Comparison of ENCODE assay signal across 8 mouse cellular contexts in genomic region chr19:41482190-41482908, GRCm38 (mm10). TPM values are rescaled to one million over a fixed set of nuclear protein-coding genes. Genes with fewer than 3 reads are reported as not detected.
A peak's percentile ranks its signal among the peaks of the same experiment; 100 is the strongest.
DNase-seq lines count a peak whose midpoint lies in the region; ATAC-seq and TF ChIP-seq lines count a peak whose summit lies in the region.

Gene Lcor, plus strand, starts transcription at chr19:41482637.

- H3K27ac ChIP-seq in MEL (ENCODE audit: control insufficient read depth, low read depth, low read length) = peak within 1 kb of the TSS; percentile 94
- H3K27ac ChIP-seq in forebrain, postnatal 0 days (ENCODE audit: low read depth, low read length) = peak within 1 kb of the TSS; percentile 98
- peak within 1 kb of the TSS; percentile 99 for H3K27ac ChIP-seq in lung, embryonic 15.5 days
- H3K27ac ChIP-seq in thymus, adult 2 months (ENCODE audit: control insufficient read depth, insufficient read depth, low read length) = peak within 1 kb of the TSS; percentile 71

- peak; percentile 87 to 89 for TF ChIP-seq POLR2A in MEL (IDR thresholded peaks at IDR 0.05; ENCODE audit: control insufficient read depth in 1 of 2, insufficient read depth in 1 of 2, low read depth in 1 of 2, low read length in 2 of 2, poor library complexity in 1 of 2)
- TF ChIP-seq POLR2A in thymus, adult 2 months (IDR thresholded peaks at IDR 0.05; ENCODE audit: control insufficient read depth, extremely low read depth, insufficient read depth, low read length, poor library complexity) = peak; percentile 75

- no peaks in the 10 kb centered on the region for H3K9me3 ChIP-seq in MEL (replicated peaks; ENCODE audit: insufficient read depth, low read length)
- H3K9me3 ChIP-seq in forebrain, postnatal 0 days (ENCODE audit: low read length) = no peaks in the 10 kb centered on the region
- H3K9me3 ChIP-seq in lung, embryonic 15.5 days = no peaks in the 10 kb centered on the region

- H3K4me2 ChIP-seq in forebrain, postnatal 0 days (ENCODE audit: low read depth) = peak within 1 kb of the TSS; percentile 73
- peak within 1 kb of the TSS; percentile 91 for H3K4me2 ChIP-seq in lung, embryonic 15.5 days

- TF ChIP-seq RAD21 in MEL (IDR thresholded peaks at IDR 0.05; ENCODE audit: low read depth, low read length) = no peak

- no peaks in the 10 kb centered on the region for H3K27me3 ChIP-seq in MEL (ENCODE audit: control insufficient read depth in 1 of 2, insufficient read depth in 2 of 2, low read length in 2 of 2)
- H3K27me3 ChIP-seq in forebrain, postnatal 0 days (ENCODE audit: insufficient read depth, low read length) = no peaks in the 10 kb centered on the region
- no peaks in the 10 kb centered on the region for H3K27me3 ChIP-seq in lung, embryonic 15.5 days
- H3K27me3 ChIP-seq in thymus, adult 2 months (ENCODE audit: control insufficient read depth, insufficient read depth, low read length) = no peaks in the 10 kb centered on the region

- peaks cover 14 to 15% of the 10 kb centered on the region in 2 experiments for H3K4me1 ChIP-seq in MEL (ENCODE audit: control insufficient read depth in 1 of 2, insufficient read depth in 2 of 2, low read length in 2 of 2)
- peaks cover 14% of the 10 kb centered on the region for H3K4me1 ChIP-seq in forebrain, postnatal 0 days (ENCODE audit: insufficient read depth)
- peaks cover 30% of the 10 kb centered on the region for H3K4me1 ChIP-seq in lung, embryonic 15.5 days
- H3K4me1 ChIP-seq in thymus, adult 2 months (replicated peaks; ENCODE audit: control insufficient read depth, insufficient read depth, low read length) = peaks cover 9% of the 10 kb centered on the region

- peak; percentile 95 for ATAC-seq in forebrain, postnatal 0 days
- ATAC-seq in lung, embryonic 15.5 days (ENCODE audit: borderline replicate concordance, extremely low read depth, low FRiP score, low TSS enrichment) = peak; percentile 94

- H3K36me3 ChIP-seq in MEL (ENCODE audit: control insufficient read depth in 1 of 2, insufficient read depth in 2 of 2, low read length in 2 of 2) = peaks cover 6 to 30% of the 10 kb centered on the region in 2 experiments
- H3K36me3 ChIP-seq in forebrain, postnatal 0 days (ENCODE audit: insufficient read depth) = no peaks in the 10 kb centered on the region
- H3K36me3 ChIP-seq in lung, embryonic 15.5 days = no peaks in the 10 kb centered on the region
- no peaks in the 10 kb centered on the region for H3K36me3 ChIP-seq in thymus, adult 2 months (ENCODE audit: control insufficient read depth, insufficient read depth, low read length)

- H3K4me3 ChIP-seq in MEL (ENCODE audit: control insufficient read depth in 1 of 2, insufficient read depth in 1 of 2, low read depth in 2 of 2, low read length in 2 of 2) = peak within 1 kb of the TSS; percentile 93 to 97
- peak within 1 kb of the TSS; percentile 85 for H3K4me3 ChIP-seq in forebrain, postnatal 0 days (ENCODE audit: low read depth, low read length)
- peak within 1 kb of the TSS; percentile 98 for H3K4me3 ChIP-seq in lung, embryonic 15.5 days
- peak within 1 kb of the TSS; percentile 97 for H3K4me3 ChIP-seq in thymus, adult 2 months (ENCODE audit: control insufficient read depth, insufficient read depth, low read length)

- peak; percentile 50 to 83; a peak in 3 of 4 replicates for TF ChIP-seq EP300 in MEL (IDR thresholded peaks at IDR 0.05; ENCODE audit: low read depth in 1 of 2, low read length in 2 of 2)

- H3K9ac ChIP-seq in MEL (ENCODE audit: control insufficient read depth, low read depth, low read length, poor library complexity, severe bottlenecking) = peak within 1 kb of the TSS; percentile 88
- H3K9ac ChIP-seq in forebrain, postnatal 0 days = peak within 1 kb of the TSS; percentile 88
- peak within 1 kb of the TSS; percentile 77 for H3K9ac ChIP-seq in lung, embryonic 15.5 days

- 0 out of 6 replicates have a peak, but pooled peaks of 1 of the 3 experiments have one; percentile 11 for TF ChIP-seq CTCF in MEL (IDR thresholded peaks at IDR 0.05 in 2 of 3, conservative IDR thresholded peaks at IDR 0.05 in 1 of 3; ENCODE audit: control insufficient read depth in 1 of 3, insufficient read depth in 1 of 3, low read depth in 2 of 3, low read length in 3 of 3, poor library complexity in 1 of 3, severe bottlenecking in 1 of 3)
- no peak for TF ChIP-seq CTCF in forebrain, postnatal 0 days (IDR thresholded peaks at IDR 0.05; ENCODE audit: low read depth)
- TF ChIP-seq CTCF in thymus, adult 2 months (IDR thresholded peaks at IDR 0.05; ENCODE audit: borderline replicate concordance, control insufficient read depth, extremely low read depth, insufficient read depth, low read length, poor library complexity) = 0 out of 2 replicates have a peak, but pooled peaks have one; percentile 7

- WGBS in forebrain, postnatal 0 days = under 1% methylated on average over 58 of the region's 92 CpGs
- WGBS in lung, embryonic 15.5 days = under 1% methylated on average over 77 of the region's 92 CpGs
- 1% methylated on average over 85 of the region's 92 CpGs for WGBS in thymus, adult 2 months

- peak; percentile 97 for DNase-seq in MEL (ENCODE audit: low read depth, low spot score)
- peak; percentile 81 to 89 for DNase-seq in cerebellum, adult 18-20 months
- DNase-seq in forebrain, postnatal 0 days = peak; percentile 86
- DNase-seq in heart, postnatal 4 days = peak; percentile 84
- DNase-seq in layer of hippocampus, adult 9-10 months (ENCODE audit: low spot score) = peak; percentile 56
- DNase-seq in ovary, adult 18-20 months (ENCODE audit: low spot score) = peak; percentile 77
- peak; percentile 81 for DNase-seq in thymus, adult 2 months

- peaks cover 41% of the 10 kb centered on the region for H3K79me2 ChIP-seq in MEL (ENCODE audit: control insufficient read depth, insufficient read depth, low read length, poor library complexity)

TF ChIP-seq in MEL, 35 proteins besides CTCF, POLR2A, EP300 and RAD21 (continues in another document):
- TF ChIP-seq MEF2A (IDR thresholded peaks at IDR 0.05; ENCODE audit: extremely low read depth, insufficient replicate concordance, low read depth, low read length, poor library complexity, severe bottlenecking) (0 out of 2 replicates have a peak, but pooled peaks have one; percentile 51), TAL1 (IDR thresholded peaks at IDR 0.05; ENCODE audit: low read length) (peak; percentile 69), USF2 (IDR thresholded peaks at IDR 0.05; ENCODE audit: borderline replicate concordance in 1 of 2, insufficient read depth in 1 of 2, low read depth in 1 of 2, low read length in 2 of 2) (no peak), MAZ (IDR thresholded peaks at IDR 0.05; ENCODE audit: low read depth, low read length) (peak; percentile 29; the same call in 1 of the 2 replicates), POLR2AphosphoS2 (IDR thresholded peaks at IDR 0.05; ENCODE audit: low read length) (peak; percentile 79), KAT2A (conservative IDR thresholded peaks at IDR 0.05; ENCODE audit: low read depth, low read length) (peak; percentile 28; the same call in 1 of the 2 replicates), SIN3A (IDR thresholded peaks at IDR 0.05; ENCODE audit: low read length) (peak; percentile 78), GATA1 (IDR thresholded peaks at IDR 0.05; ENCODE audit: low read depth, low read length) (peak; percentile 51), E2F4 (IDR thresholded peaks at IDR 0.05; ENCODE audit: borderline replicate concordance, low read depth, low read length) (no peak), ZC3H11A (IDR thresholded peaks at IDR 0.05; ENCODE audit: low read depth, low read length) (no peak), ELF1 (IDR thresholded peaks at IDR 0.05; ENCODE audit: low read depth, low read length) (peak; percentile 80), TCF12 (IDR thresholded peaks at IDR 0.05; ENCODE audit: low read depth, low read length) (peak; percentile 84), MAX (IDR thresholded peaks at IDR 0.05; ENCODE audit: low read length) (peak; percentile 38; the same call in 1 of the 2 replicates), CHD2 (IDR thresholded peaks at IDR 0.05; ENCODE audit: low read length) (no peak), GABPA (IDR thresholded peaks at IDR 0.05; ENCODE audit: low read depth, low read length) (no peak), MAFK (IDR thresholded peaks at IDR 0.05; ENCODE audit: borderline replicate concordance, low read depth, low read length) (peak; percentile 18; the same call in 1 of the 2 replicates), CHD1 (IDR thresholded peaks at IDR 0.05; ENCODE audit: low read depth, low read length) (no peak), BHLHE40 (IDR thresholded peaks at IDR 0.05; ENCODE audit: borderline replicate concordance, low read depth, low read length) (peak; percentile 18; the same call in 1 of the 2 replicates), MXI1 (IDR thresholded peaks at IDR 0.05; ENCODE audit: low read depth, low read length) (peak; percentile 84), TBP (IDR thresholded peaks at IDR 0.05; ENCODE audit: low read depth, low read length) (peak; percentile 81), MYC (IDR thresholded peaks at IDR 0.05; ENCODE audit: low read depth, low read length) (0 out of 2 replicates have a peak, but pooled peaks have one; percentile 41), NELFE (IDR thresholded peaks at IDR 0.05; ENCODE audit: low read depth, low read length) (peak; percentile 78), HCFC1 (IDR thresholded peaks at IDR 0.05; ENCODE audit: low read depth, low read length) (peak; percentile 66; the same call in 1 of the 2 replicates), ZNF384 (IDR thresholded peaks at IDR 0.05; ENCODE audit: low read depth, low read length) (no peak), MYB (IDR thresholded peaks at IDR 0.05; ENCODE audit: low read depth, low read length) (peak; percentile 64), SMC3 (IDR thresholded peaks at IDR 0.05; ENCODE audit: low read depth, low read length) (no peak), ZKSCAN1 (IDR thresholded peaks at IDR 0.05; ENCODE audit: low read depth, low read length) (no peak), NRF1 (IDR thresholded peaks at IDR 0.05; ENCODE audit: insufficient read depth, low read depth, low read length, poor library complexity, severe bottlenecking) (peak; percentile 52; the same call in 1 of the 2 replicates), ZMIZ1 (IDR thresholded peaks at IDR 0.05; ENCODE audit: low read depth, low read length) (peak; percentile 89)

RNA-seq across cellular contexts. Expression of gene Lcor, which starts in this region (rescaled TPM):
- 8.7 and 9.1 TPM in 2 replicates for total RNA-seq in MEL (2012; rRNA removed)
- polyA plus RNA-seq in MEL (2012; ENCODE audit: insufficient read depth in 1 of 2, insufficient read length in 2 of 2, low read depth in 1 of 2, low replicate concordance in 2 of 2, missing spikeins in 1 of 2) = 1 to 10 TPM in 1 of 2 experiments, not detected in 1; 8.1 TPM
- 16.6 and 21.7 TPM in 2 replicates for total RNA-seq in forebrain, postnatal 0 days (2014; rRNA removed)
- 7.5 and 12.2 TPM in 2 replicates for polyA plus RNA-seq in forebrain, postnatal 0 days (2015; fragmentation: Nextera tagmentation; extraction: Ambion mirVana)
- 10 to 100 TPM; 13.9 to 16.7 TPM for total RNA-seq in heart, postnatal 4 days (2021)
- polyA plus RNA-seq in lung, embryonic 15.5 days (2015; fragmentation: Nextera tagmentation; extraction: Ambion mirVana) = 11.7 and 12.5 TPM in 2 replicates
- 4.8 and 5.0 TPM in 2 replicates for polyA plus RNA-seq in thymus, adult 2 months (2012; rRNA removed)

Comparison
In these comparisons a context has a peak if more than half of its experiments do, and no peak if none do; other contexts are left out.
1. Peak in every context shown above with its lines: DNase-seq, ATAC-seq, H3K4me3 ChIP-seq and H3K27ac ChIP-seq.